Mouse (Mus musculus): ENCODE measurements around the gene Pde2a. TPM values are rescaled to one million over a fixed set of nuclear protein-coding genes. Genes with fewer than 3 reads are reported as not detected.

Gene Pde2a
- polyA plus RNA-seq, 1 experiment: 49.3 TPM

GRCm38 (mm10) chr7:101526484-101526883 is 105.0 kb downstream of the Pde2a start:
- no peak for TF ChIP-seq POLR2A (IDR thresholded peaks at IDR 0.05; ENCODE audit: insufficient read length, low read depth)
- no peak for TF ChIP-seq TCF3 (IDR thresholded peaks at IDR 0.05; ENCODE audit: insufficient read length, low read depth)
- TF ChIP-seq MYOG (IDR thresholded peaks at IDR 0.05; ENCODE audit: control insufficient read depth in 1 of 3, insufficient read depth in 1 of 3, insufficient read length in 2 of 3, low read depth in 2 of 3): no peak
- H3K27me3 ChIP-seq (ENCODE audit: control insufficient read depth, insufficient read depth, insufficient read length): peaks cover 34% of the 10 kb centered on the region
- H3ac ChIP-seq (ENCODE audit: control insufficient read depth, insufficient read length): no peak overlapping the region
- no peak overlapping the region for H3K4me3 ChIP-seq
- H3K4me2 ChIP-seq (ENCODE audit: low read depth): no peak overlapping the region
- H3K79me2 ChIP-seq (ENCODE audit: control insufficient read depth, insufficient read depth): no peaks in the 10 kb centered on the region
- no peaks in the 10 kb centered on the region for H3K36me3 ChIP-seq (ENCODE audit: control insufficient read depth, insufficient read depth)

DNA sequence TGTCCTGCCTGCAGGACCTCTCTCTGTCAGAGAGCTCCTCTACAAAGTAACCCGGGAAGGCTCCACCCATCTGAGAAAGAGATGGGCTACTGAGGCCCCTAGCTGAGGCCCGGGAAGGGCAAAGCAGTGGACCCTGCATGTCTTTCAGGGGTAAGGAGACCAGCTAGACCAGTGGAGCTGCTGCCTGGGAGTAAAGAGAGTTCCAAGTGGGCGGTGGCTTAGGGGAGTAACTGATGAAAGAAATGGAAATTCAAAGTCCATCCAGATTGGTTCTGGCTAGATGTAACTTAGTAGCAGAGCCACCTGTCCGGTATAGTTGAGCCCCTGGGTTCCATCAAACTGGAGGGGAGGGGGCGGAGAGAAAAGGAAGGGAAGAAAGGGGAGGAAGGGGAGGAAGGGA is 112.9 kb downstream of the Pde2a start:
- no peak overlapping the region for H3K4me2 ChIP-seq (ENCODE audit: low read depth)
- no peak overlapping the region for H3ac ChIP-seq (ENCODE audit: control insufficient read depth, insufficient read length)
- no peak overlapping the region for H3K4me3 ChIP-seq
- peaks cover 6% of the 10 kb centered on the region for H3K27me3 ChIP-seq (ENCODE audit: control insufficient read depth, insufficient read depth, insufficient read length)
- TF ChIP-seq MAX (IDR thresholded peaks at IDR 0.05; ENCODE audit: low read depth): no peak
- no peak for TF ChIP-seq TCF12 (IDR thresholded peaks at IDR 0.05; ENCODE audit: insufficient read depth, poor library complexity, severe bottlenecking)
- TF ChIP-seq SRF (IDR thresholded peaks at IDR 0.05; ENCODE audit: control insufficient read depth, insufficient read length, low read depth): no peak
- TF ChIP-seq POLR2A (IDR thresholded peaks at IDR 0.05; ENCODE audit: insufficient read length, low read depth): no peak
- TF ChIP-seq CEBPB (IDR thresholded peaks at IDR 0.05; ENCODE audit: insufficient read depth, poor library complexity, severe bottlenecking): no peak
- no peaks in the 10 kb centered on the region for H3K79me2 ChIP-seq (ENCODE audit: control insufficient read depth, insufficient read depth)
- no peaks in the 10 kb centered on the region for H3K36me3 ChIP-seq (ENCODE audit: control insufficient read depth, insufficient read depth)

- H3K36me3 ChIP-seq (ENCODE audit: control insufficient read depth, insufficient read depth): no peaks in the 10 kb centered on the region
- no peak overlapping the region for H3K4me3 ChIP-seq
- H3K79me2 ChIP-seq (ENCODE audit: control insufficient read depth, insufficient read depth): no peaks in the 10 kb centered on the region
- H3K27me3 ChIP-seq (ENCODE audit: control insufficient read depth, insufficient read depth, insufficient read length): peaks cover 6% of the 10 kb centered on the region
- H3ac ChIP-seq (ENCODE audit: control insufficient read depth, insufficient read length): no peak overlapping the region
- TF ChIP-seq SRF (IDR thresholded peaks at IDR 0.05; ENCODE audit: control insufficient read depth, insufficient read length, low read depth) (no peak), POLR2A (IDR thresholded peaks at IDR 0.05; ENCODE audit: insufficient read length, low read depth) (no peak), TCF3 (IDR thresholded peaks at IDR 0.05; ENCODE audit: insufficient read length, low read depth) (no peak), REST (IDR thresholded peaks at IDR 0.05; ENCODE audit: insufficient read depth, insufficient read length) (no peak), USF1 (IDR thresholded peaks at IDR 0.05; ENCODE audit: low read depth) (no peak), E2F4 (IDR thresholded peaks at IDR 0.05; ENCODE audit: insufficient read depth) (no peak), CEBPB (IDR thresholded peaks at IDR 0.05; ENCODE audit: insufficient read depth, poor library complexity, severe bottlenecking) (no peak), TCF12 (IDR thresholded peaks at IDR 0.05; ENCODE audit: insufficient read depth, poor library complexity, severe bottlenecking) (no peak), POLR2AphosphoS2 (IDR thresholded peaks at IDR 0.05; ENCODE audit: insufficient read length, low read depth) (no peak), MAX (IDR thresholded peaks at IDR 0.05; ENCODE audit: low read depth) (no peak), MYOD1 (IDR thresholded peaks at IDR 0.05; ENCODE audit: control insufficient read depth in 1 of 3, insufficient read length in 2 of 3, low read depth in 2 of 3) (no peak)
- no peak overlapping the region for H3K4me2 ChIP-seq (ENCODE audit: low read depth)
Measured at GRCm38 (mm10) chr7:101535102-101535501, 113.6 kb downstream of the Pde2a start.

DNA sequence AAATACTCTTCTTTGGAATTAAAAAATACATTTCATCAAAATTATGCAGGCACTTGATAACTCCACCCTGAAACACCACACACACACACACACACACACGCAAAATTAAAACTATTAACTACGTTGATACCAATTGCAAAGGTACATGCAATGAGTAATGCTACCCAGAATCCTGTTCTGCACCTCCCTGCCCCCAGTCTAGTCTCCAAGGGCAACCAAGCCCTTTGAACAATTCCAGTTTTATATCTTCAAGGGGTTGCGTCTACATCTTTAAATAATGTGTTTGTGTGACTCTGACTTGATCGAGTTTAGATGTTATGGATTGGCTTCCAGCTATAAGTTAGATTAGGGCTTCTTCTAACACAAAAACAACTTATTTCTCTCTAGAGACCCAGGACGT is 114.0 kb downstream of the Pde2a start:
- Histone ChIP-seq H3K36me3 (ENCODE audit: control insufficient read depth, insufficient read depth) (no peaks in the 10 kb centered on the region), H3ac (ENCODE audit: control insufficient read depth, insufficient read length) (no peak overlapping the region), H3K4me3 (no peak overlapping the region), H3K79me2 (ENCODE audit: control insufficient read depth, insufficient read depth) (no peaks in the 10 kb centered on the region), H3K4me2 (ENCODE audit: low read depth) (no peak overlapping the region), H3K27me3 (ENCODE audit: control insufficient read depth, insufficient read depth, insufficient read length) (peaks cover 6% of the 10 kb centered on the region)
- no peak for TF ChIP-seq POLR2A (IDR thresholded peaks at IDR 0.05; ENCODE audit: insufficient read length, low read depth)
- TF ChIP-seq POLR2AphosphoS2 (IDR thresholded peaks at IDR 0.05; ENCODE audit: insufficient read length, low read depth): no peak
- TF ChIP-seq REST (IDR thresholded peaks at IDR 0.05; ENCODE audit: insufficient read depth, insufficient read length): no peak
- TF ChIP-seq E2F4 (IDR thresholded peaks at IDR 0.05; ENCODE audit: insufficient read depth): no peak
- TF ChIP-seq USF1 (IDR thresholded peaks at IDR 0.05; ENCODE audit: low read depth): no peak
- TF ChIP-seq MYOD1 (IDR thresholded peaks at IDR 0.05; ENCODE audit: control insufficient read depth in 1 of 3, insufficient read length in 2 of 3, low read depth in 2 of 3): no peak

- Histone ChIP-seq H3K79me2 (ENCODE audit: control insufficient read depth, insufficient read depth) (no peaks in the 10 kb centered on the region), H3K4me2 (ENCODE audit: low read depth) (peak overlapping the region; percentile 79)
Measured at GRCm38 (mm10) chr7:101537541-101537940, 116.0 kb downstream of the Pde2a start.

More at GRCm38 (mm10) chr7:101537541-101537940, 116.0 kb downstream of the Pde2a start:
- Histone ChIP-seq H3ac (ENCODE audit: control insufficient read depth, insufficient read length) (no peak overlapping the region), H3K36me3 (ENCODE audit: control insufficient read depth, insufficient read depth) (no peaks in the 10 kb centered on the region), H3K27me3 (ENCODE audit: control insufficient read depth, insufficient read depth, insufficient read length) (peaks cover 6% of the 10 kb centered on the region), H3K4me3 (no peak overlapping the region)
- TF ChIP-seq USF1 (IDR thresholded peaks at IDR 0.05; ENCODE audit: low read depth): no peak
- no peak for TF ChIP-seq MAX (IDR thresholded peaks at IDR 0.05; ENCODE audit: low read depth)
- no peak for TF ChIP-seq POLR2AphosphoS2 (IDR thresholded peaks at IDR 0.05; ENCODE audit: insufficient read length, low read depth)
- no peak for TF ChIP-seq E2F4 (IDR thresholded peaks at IDR 0.05; ENCODE audit: insufficient read depth)
- no peak for TF ChIP-seq POLR2A (IDR thresholded peaks at IDR 0.05; ENCODE audit: insufficient read length, low read depth)
- TF ChIP-seq TCF12 (IDR thresholded peaks at IDR 0.05; ENCODE audit: insufficient read depth, poor library complexity, severe bottlenecking): no peak
- no peak for TF ChIP-seq CEBPB (IDR thresholded peaks at IDR 0.05; ENCODE audit: insufficient read depth, poor library complexity, severe bottlenecking)
- TF ChIP-seq MYOG (IDR thresholded peaks at IDR 0.05; ENCODE audit: control insufficient read depth in 1 of 3, insufficient read depth in 1 of 3, insufficient read length in 2 of 3, low read depth in 2 of 3): no peak
- TF ChIP-seq REST (IDR thresholded peaks at IDR 0.05; ENCODE audit: insufficient read depth, insufficient read length): no peak

All from myocyte (in vitro differentiated cells).